Mouse (Mus musculus) ES-Bruce4 (cell line): ENCODE data around the gene Slco2b1.

Source experiments
- CTCF ChIP-seq: IDR thresholded peaks from one replicate; pipeline ENCODE4 v1.8.1; 2011; ENCODE audit warnings: low read depth, low read length
- POLR2A ChIP-seq: IDR thresholded peaks from one replicate; pipeline ENCODE4 v1.8.1; 2011; ENCODE audit warnings: low read length; ENCODE audit not compliant: insufficient read depth

DNA sequence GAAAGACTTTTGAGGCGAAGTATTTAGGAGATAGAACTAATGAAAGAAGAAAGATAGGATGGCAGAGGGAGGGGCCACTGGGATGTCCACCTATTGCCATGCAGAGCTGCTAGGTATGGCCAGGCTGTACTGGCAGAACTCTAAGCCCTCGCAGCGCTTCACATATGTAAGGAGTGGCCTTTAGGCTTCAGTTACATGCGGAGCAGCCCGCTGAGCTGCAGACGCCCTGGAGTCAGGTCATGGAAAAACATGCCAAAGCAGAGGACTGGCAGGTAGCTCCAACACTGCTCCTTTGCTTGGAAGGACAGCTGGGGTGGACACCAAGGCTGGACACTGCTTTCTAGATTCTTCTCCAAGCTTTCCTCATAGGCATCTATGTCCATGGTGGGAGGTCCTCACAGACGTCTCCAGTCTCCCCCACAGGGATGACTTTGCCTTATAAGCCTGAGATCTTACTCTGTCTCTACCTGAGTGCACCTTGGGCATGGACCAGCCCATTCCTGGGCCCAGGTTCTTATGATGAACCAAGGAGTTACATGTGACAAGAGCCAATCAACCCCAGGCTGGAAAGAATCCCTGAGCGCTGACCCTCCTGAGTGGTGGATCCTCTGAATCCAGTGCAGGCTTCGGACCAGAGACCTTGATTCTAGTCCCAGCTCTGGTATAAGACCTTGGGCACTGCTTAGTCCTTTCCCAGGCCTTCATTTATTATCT, 47.5 kb downstream of the Slco2b1 start:
- TF ChIP-seq POLR2A (no peak), CTCF (no peak)
